Mouse (Mus musculus): ENCODE data around the gene Ubac1. TPM values are rescaled to one million over a fixed set of nuclear protein-coding genes. Genes with fewer than 3 reads are reported as not detected.

Ubac1 gene
- polyA plus RNA-seq, 1 experiment from 2014 or later, result 101 TPM

DNA sequence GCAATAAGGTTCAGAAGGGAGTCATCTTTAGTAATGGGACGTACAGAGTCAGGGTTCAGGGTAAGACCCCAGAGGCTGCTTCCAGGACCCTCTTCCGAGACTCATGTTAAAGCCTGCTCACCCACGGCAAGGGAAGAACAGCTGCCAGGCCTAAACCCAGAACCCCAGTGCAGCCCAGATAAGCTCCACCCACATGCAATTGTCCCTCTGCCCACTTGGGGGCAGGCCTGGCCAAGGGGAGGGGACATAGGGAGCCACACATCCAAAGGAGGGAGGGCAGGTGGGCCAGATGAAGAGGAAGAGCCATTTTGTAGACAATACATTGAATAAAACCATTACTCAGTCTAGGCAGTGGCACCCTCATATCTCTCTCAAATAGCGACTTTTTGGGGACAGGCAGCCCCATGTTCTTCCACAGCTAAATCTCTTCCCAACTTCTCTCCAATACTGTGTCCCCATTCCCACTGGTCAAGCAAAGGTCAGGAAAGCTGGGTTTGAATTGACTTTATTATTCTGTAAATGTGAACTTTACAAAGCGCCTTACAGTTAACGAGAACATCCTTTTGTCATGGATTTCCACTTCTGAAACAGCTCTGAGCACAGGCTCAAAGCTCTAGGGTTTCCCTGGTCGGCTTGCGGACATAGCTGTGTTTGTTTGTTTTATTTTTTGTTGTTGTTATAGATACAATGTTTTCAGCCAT, 33.6 kb upstream of the Ubac1 start:
- no peaks in the 10 kb centered on the region; the same call in 1 of the 2 replicates for H3K36me3 ChIP-seq
- no peak overlapping the region for H3K9ac ChIP-seq (replicated peaks)
- no peak for ATAC-seq (ENCODE audit: insufficient number of reproducible peaks, insufficient read depth, low FRiP score, low TSS enrichment, low read depth)
- no peaks in the 10 kb centered on the region for H3K9me3 ChIP-seq
- H3K4me1 ChIP-seq (replicated peaks), result peaks cover 6% of the 10 kb centered on the region
- 45% methylated on average over 8 of the region's 8 CpGs for WGBS
- H3K27ac ChIP-seq, result no peak overlapping the region
- H3K4me2 ChIP-seq, result no peak overlapping the region
- H3K27me3 ChIP-seq, result no peaks in the 10 kb centered on the region; the same call in 1 of the 2 replicates
- no peak overlapping the region for H3K4me3 ChIP-seq (replicated peaks)

DNA sequence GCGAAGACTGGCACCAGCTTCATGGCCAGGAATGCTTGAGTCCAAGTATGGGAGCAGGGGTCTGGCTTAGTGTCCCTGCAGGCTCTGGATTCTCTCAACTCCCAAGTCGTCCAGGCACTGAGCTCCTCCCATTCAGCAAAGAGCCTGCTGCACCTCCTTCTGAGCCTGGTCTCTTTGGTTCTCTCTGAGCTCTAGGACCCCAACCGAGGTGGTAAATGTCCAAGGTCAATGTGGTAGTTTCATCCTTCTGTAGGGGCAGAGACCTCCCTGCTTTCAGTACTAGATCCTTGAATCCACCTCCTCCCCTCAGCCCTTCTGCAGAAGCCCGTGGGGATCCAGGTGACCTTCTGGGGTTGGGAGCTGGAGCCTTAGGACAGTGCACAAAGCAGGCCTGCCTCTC, 31.3 kb upstream of the Ubac1 start:
- no peak for ATAC-seq (ENCODE audit: insufficient number of reproducible peaks, insufficient read depth, low FRiP score, low TSS enrichment, low read depth)
- no peaks in the 10 kb centered on the region for H3K9me3 ChIP-seq
- WGBS, result 33% methylated on average over 4 of the region's 4 CpGs
- peaks cover 6% of the 10 kb centered on the region for H3K4me1 ChIP-seq (replicated peaks)
- no peak overlapping the region for H3K4me3 ChIP-seq (replicated peaks)
- no peaks in the 10 kb centered on the region for H3K27me3 ChIP-seq
- peak overlapping the region; percentile 45; the same call in 1 of the 2 replicates for H3K27ac ChIP-seq
- H3K36me3 ChIP-seq, result no peaks in the 10 kb centered on the region
- H3K9ac ChIP-seq (replicated peaks), result no peak overlapping the region
- no peak overlapping the region for H3K4me2 ChIP-seq

DNA sequence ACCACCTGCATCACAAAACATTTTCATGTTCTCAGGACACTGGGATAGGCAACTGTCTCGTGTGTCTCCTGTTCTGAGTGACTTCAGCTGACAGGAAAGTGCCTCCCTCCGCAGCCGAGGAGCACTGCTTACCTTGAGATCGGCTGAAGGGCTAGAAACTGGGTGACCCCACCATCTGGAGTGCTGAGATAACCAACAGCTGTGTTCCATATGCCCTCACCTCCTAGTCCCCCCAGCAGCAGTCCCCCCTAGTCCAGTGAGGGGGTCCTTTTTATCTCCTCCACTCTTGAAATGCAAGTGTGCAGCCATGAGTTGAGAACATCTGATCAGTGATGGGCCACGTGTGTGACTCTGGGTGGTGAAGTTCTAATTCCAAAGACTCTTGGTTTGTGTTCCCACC, 27.3 kb upstream of the Ubac1 start:
- Histone ChIP-seq H3K36me3 (no peaks in the 10 kb centered on the region), H3K27me3 (no peaks in the 10 kb centered on the region), H3K4me3 (replicated peaks) (no peak overlapping the region), H3K27ac (no peak overlapping the region), H3K9ac (replicated peaks) (no peak overlapping the region), H3K4me1 (replicated peaks) (peaks cover 6% of the 10 kb centered on the region), H3K4me2 (no peak overlapping the region), H3K9me3 (no peaks in the 10 kb centered on the region)
- whole genome bisulfite sequencing, result 61% methylated on average over 5 of the region's 5 CpGs
- no peak for ATAC-seq (ENCODE audit: insufficient number of reproducible peaks, insufficient read depth, low FRiP score, low TSS enrichment, low read depth)

DNA sequence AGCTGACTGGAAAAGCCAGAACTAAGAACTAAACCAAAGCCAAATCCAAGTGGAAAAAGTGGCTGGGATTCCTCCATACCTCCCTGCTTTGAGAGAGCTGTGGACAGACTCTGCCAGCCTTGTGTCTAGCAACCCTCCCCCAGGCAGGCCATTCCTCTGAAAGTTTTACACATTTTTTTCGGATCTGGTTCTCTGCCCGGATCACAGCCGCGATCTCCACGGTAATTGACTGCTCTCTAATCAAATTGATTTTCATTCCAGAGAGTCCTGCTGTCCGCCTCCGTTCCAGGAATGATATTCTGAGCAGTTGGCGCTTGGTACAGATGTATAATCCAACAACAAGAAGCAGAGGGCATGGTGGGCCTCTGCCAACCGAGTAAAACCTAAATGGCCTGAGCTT, 22.7 kb upstream of the Ubac1 start:
- 87% methylated on average over 9 of the region's 9 CpGs for WGBS
- H3K27me3 ChIP-seq, result peaks cover 12% of the 10 kb centered on the region
- no peak for ATAC-seq (ENCODE audit: insufficient number of reproducible peaks, insufficient read depth, low FRiP score, low TSS enrichment, low read depth)
- H3K9me3 ChIP-seq, result no peaks in the 10 kb centered on the region
- peaks cover 8% of the 10 kb centered on the region for H3K4me1 ChIP-seq (replicated peaks)
- no peak overlapping the region for H3K9ac ChIP-seq (replicated peaks)
- no peak overlapping the region for H3K4me3 ChIP-seq (replicated peaks)
- H3K36me3 ChIP-seq, result no peaks in the 10 kb centered on the region
- H3K27ac ChIP-seq, result no peak overlapping the region
- H3K4me2 ChIP-seq, result no peak overlapping the region

DNA sequence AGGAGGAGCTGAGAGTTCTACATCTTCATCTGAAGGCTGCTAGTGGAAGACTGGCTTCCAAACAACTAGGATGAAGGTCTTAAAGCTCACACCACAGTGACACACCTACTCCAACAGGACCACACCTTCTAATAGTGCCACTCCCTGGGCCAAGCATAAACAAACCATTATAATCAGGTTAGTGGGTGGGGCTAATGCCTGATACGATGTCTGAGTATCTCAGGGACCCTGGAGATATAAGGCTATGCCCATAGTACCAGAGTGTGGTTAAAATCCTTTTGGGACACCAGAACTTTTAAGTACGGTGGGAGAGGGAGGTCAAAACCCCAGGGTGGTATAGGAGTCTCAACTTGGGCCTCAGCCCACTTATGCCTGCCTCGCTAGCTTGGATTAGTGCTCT, 21.1 kb upstream of the Ubac1 start:
- WGBS, result 82% methylated on average over 3 of the region's 3 CpGs

DNA sequence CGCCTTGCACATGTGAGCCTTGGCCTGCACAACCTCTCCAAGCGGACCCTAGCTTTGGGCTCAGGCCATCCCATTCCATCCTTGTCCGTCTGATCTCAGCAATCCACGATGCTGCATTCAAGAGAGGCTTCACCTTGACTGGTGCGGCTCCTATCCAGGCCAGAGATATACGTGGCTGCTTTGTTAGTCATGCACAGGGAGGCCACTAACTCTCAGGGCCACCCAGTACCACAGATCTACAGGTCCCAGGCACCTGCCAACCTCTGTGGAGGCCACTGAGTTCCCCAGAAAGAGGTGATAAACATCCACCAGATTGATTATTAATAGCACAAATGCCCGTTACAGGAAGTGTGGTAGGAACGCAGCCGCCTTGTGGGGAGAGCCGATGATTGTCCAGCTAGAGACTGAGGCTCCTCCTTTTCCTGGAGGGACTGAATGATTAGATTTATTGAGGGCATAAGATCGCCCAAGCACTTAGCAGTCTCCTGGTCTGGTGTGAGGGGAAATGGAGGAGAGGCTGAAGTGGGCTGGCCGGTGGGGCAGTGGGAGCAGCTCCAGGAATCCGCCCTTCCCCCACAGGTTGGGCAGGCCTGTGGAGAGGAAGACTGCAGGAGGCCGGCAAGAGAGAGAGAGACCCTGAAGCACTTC, 19.7 kb upstream of the Ubac1 start:
- Histone ChIP-seq H3K4me3 (replicated peaks) (no peak overlapping the region), H3K27ac (no peak overlapping the region), H3K27me3 (peaks cover 12% of the 10 kb centered on the region), H3K9ac (replicated peaks) (no peak overlapping the region), H3K36me3 (no peaks in the 10 kb centered on the region), H3K4me2 (no peak overlapping the region), H3K4me1 (replicated peaks) (peaks cover 20% of the 10 kb centered on the region), H3K9me3 (no peaks in the 10 kb centered on the region)
- 44% methylated on average over 14 of the region's 14 CpGs for WGBS
- ATAC-seq (ENCODE audit: insufficient number of reproducible peaks, insufficient read depth, low FRiP score, low TSS enrichment, low read depth), result no peak

More for the DNA sequence above, 21.1 kb upstream of the Ubac1 start:
- H3K4me2 ChIP-seq, result no peak overlapping the region
- peaks cover 12% of the 10 kb centered on the region for H3K27me3 ChIP-seq
- ATAC-seq (ENCODE audit: insufficient number of reproducible peaks, insufficient read depth, low FRiP score, low TSS enrichment, low read depth), result no peak
- no peaks in the 10 kb centered on the region for H3K9me3 ChIP-seq
- H3K27ac ChIP-seq, result no peak overlapping the region
- no peaks in the 10 kb centered on the region for H3K36me3 ChIP-seq
- H3K4me3 ChIP-seq (replicated peaks), result no peak overlapping the region
- no peak overlapping the region for H3K9ac ChIP-seq (replicated peaks)
- H3K4me1 ChIP-seq (replicated peaks), result peaks cover 20% of the 10 kb centered on the region

DNA sequence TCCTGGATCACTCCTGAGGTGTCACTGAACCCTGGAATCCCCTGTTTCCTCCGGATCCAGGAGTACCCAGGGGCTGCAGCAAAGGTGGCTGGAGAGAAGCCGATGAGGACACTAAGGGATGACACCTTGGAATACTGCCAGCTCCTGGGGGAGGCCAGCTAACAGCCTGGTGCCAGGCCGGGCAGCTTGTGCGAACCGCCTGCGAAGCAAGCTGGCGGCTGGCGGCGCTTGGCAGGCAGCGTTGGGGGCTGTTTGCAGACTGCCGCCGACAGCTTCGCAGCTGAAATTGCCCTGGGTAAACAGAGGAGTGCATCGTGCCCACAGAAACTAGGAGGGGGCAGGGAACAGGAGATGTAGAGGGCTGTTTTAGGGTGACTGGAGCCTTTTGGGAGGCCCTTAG, 18.4 kb upstream of the Ubac1 start:
- H3K9me3 ChIP-seq, result no peaks in the 10 kb centered on the region
- peaks cover 12% of the 10 kb centered on the region for H3K27me3 ChIP-seq
- no peak overlapping the region for H3K27ac ChIP-seq
- no peak overlapping the region for H3K4me3 ChIP-seq (replicated peaks)
- H3K4me2 ChIP-seq, result no peak overlapping the region
- H3K36me3 ChIP-seq, result no peaks in the 10 kb centered on the region
- no peak for ATAC-seq (ENCODE audit: insufficient number of reproducible peaks, insufficient read depth, low FRiP score, low TSS enrichment, low read depth)
- 0 out of 2 replicates have a peak overlapping the region, but pooled peaks have one; percentile 27 for H3K9ac ChIP-seq (replicated peaks)
- H3K4me1 ChIP-seq (replicated peaks), result peaks cover 29% of the 10 kb centered on the region
- WGBS, result 59% methylated on average over 14 of the region's 14 CpGs

DNA sequence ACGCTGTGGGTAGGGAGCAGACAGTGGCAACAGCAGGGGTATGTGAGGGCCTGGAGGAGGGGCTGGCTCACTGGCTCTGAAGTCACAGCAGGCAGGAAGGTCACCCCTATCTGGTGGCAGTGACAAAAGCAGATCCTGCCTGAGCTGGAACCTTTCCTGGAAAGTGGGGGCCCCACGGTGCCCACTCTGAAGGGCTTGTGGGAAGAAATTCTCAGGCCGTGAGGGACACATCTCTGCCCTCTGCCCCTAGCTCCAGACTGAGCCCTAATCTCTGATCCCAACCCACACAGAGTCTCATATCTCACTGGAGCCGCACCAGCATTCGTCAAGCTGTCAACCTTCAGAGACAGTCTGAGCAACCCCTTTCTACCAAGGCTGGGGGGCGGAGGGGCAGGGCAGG, 15.8 kb upstream of the Ubac1 start:
- 57% methylated on average over 6 of the region's 6 CpGs for WGBS
- Histone ChIP-seq H3K36me3 (no peaks in the 10 kb centered on the region), H3K27ac (no peak overlapping the region), H3K4me1 (replicated peaks) (peaks cover 41% of the 10 kb centered on the region), H3K4me2 (no peak overlapping the region), H3K27me3 (peaks cover 12% of the 10 kb centered on the region), H3K9me3 (no peaks in the 10 kb centered on the region), H3K4me3 (replicated peaks) (no peak overlapping the region), H3K9ac (replicated peaks) (no peak overlapping the region)
- no peak for ATAC-seq (ENCODE audit: insufficient number of reproducible peaks, insufficient read depth, low FRiP score, low TSS enrichment, low read depth)

DNA sequence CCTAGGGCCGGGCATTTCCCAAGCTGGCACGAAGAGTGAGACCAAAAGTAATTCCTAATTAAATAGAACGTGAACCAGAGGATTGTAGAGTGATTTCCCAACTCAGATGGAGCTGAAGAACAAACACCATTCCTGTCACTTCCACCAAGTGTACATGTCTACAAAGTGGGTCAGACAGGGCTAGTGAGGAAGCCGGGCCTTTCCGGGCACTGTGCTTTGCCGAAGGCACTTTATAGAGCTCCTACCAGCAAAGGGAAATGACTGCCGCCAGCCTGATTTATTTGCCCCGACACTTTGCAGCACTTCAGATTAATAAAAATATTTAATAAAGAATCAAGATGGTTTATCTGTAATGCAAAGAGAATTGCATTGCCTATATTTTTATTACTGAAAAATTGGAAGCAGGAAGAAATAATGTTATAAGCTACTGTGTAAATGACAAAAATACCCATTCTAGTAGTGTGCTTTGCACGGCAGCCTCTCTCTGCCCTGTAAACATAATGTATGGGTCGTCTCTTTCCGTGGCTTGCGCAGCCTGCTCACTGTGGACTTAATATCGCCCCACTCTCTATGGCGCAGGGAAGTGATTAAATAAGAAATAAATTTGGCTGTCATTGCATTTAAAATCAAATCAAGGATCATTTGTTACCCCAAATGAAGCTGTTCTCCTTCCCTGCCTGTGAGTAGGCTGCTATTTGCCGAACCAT, 12.9 kb upstream of the Ubac1 start:
- no peaks in the 10 kb centered on the region for H3K9me3 ChIP-seq
- H3K4me3 ChIP-seq (replicated peaks), result no peak overlapping the region
- 62% methylated on average over 15 of the region's 15 CpGs for WGBS
- H3K4me1 ChIP-seq (replicated peaks), result peaks cover 32% of the 10 kb centered on the region
- peaks cover 9% of the 10 kb centered on the region for H3K27me3 ChIP-seq
- no peaks in the 10 kb centered on the region for H3K36me3 ChIP-seq
- H3K9ac ChIP-seq (replicated peaks), result no peak overlapping the region
- peak overlapping the region; percentile 27; the same call in 1 of the 2 replicates for H3K4me2 ChIP-seq
- ATAC-seq (ENCODE audit: insufficient number of reproducible peaks, insufficient read depth, low FRiP score, low TSS enrichment, low read depth), result no peak
- peak overlapping the region; percentile 29; the same call in 1 of the 2 replicates for H3K27ac ChIP-seq

DNA sequence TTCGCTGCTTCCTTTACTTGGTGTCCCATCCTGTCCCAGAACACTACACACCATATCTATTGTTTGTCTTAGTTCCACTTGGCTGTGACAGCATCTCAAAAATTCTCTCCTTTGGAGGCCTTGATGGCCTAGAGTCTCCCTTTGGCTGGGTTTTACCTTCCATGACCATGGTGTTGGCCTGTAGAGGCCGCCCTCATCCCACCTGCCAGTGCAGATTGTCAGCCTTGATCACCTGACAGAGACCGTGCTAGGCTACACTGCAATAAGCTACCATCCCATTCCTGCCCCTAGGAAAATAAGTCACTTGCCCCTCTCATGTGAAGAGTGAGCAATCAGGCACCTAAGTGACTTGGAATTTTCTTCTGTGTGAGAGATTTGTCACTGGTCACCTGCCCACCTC, 8.7 kb upstream of the Ubac1 start:
- WGBS, result 49% methylated on average over 3 of the region's 3 CpGs
- no peak overlapping the region for H3K4me3 ChIP-seq (replicated peaks)
- H3K9ac ChIP-seq (replicated peaks), result no peak overlapping the region
- H3K27me3 ChIP-seq, result peaks cover 7% of the 10 kb centered on the region; the same call in 1 of the 2 replicates
- H3K36me3 ChIP-seq, result no peaks in the 10 kb centered on the region
- H3K27ac ChIP-seq, result no peak overlapping the region
- H3K9me3 ChIP-seq, result no peaks in the 10 kb centered on the region
- peaks cover 15% of the 10 kb centered on the region for H3K4me1 ChIP-seq (replicated peaks)
- no peak overlapping the region for H3K4me2 ChIP-seq
- ATAC-seq (ENCODE audit: insufficient number of reproducible peaks, insufficient read depth, low FRiP score, low TSS enrichment, low read depth), result no peak
